Mouse (Mus musculus) bone marrow macrophage, adult 2 months (primary cell): ENCODE measurements around the gene Zfp593.

Experiments
- CTCF ChIP-seq: IDR thresholded peaks from 2 replicates; pipeline ENCODE4 v1.5.1; 2012; ENCODE audit warnings: low read depth, mild to moderate bottlenecking, low read length, moderate library complexity
- POLR2A ChIP-seq: IDR thresholded peaks from 2 replicates; pipeline ENCODE4 v1.6.1; 2012; ENCODE audit warnings: mild to moderate bottlenecking, low read depth, low read length, borderline replicate concordance

- TF ChIP-seq CTCF (no peak), POLR2A (no peak)
These were observed 42.2 kb upstream of the Zfp593 start, which contains the start of gene Pdik1l for GRCm38 (mm10) chr4:134287575-134288025.
